Mouse (Mus musculus): ENCODE measurements at regions not wholly inside any gene's neighbourhood (a gene's known extent, or its start where the extent isn't known, plus 50 kb on each side); places are given as distances from the start of the nearest gene placed in this dataset.

DNA sequence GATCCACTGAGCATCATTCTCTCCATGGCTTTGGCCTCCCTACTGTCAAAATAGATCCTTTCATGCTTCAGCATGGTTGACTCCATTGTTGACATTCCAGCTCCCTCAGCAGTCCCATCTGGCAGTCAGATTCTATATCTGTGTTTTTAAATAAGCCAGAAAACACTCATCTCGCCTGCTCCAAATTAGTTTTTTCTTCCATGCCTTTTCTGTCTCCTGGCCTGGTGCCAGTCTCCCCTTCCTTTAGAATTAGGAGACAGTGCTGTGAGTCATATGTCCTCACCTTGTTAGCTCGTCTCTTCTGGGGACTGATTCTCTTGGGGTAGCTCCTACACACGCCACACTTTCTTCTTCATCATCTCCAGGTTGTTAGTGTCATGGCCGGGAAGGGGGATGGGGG, 302.2 kb downstream of the Cd83 start:
- DNase-seq, result peak; percentile 22 to 26

DNA sequence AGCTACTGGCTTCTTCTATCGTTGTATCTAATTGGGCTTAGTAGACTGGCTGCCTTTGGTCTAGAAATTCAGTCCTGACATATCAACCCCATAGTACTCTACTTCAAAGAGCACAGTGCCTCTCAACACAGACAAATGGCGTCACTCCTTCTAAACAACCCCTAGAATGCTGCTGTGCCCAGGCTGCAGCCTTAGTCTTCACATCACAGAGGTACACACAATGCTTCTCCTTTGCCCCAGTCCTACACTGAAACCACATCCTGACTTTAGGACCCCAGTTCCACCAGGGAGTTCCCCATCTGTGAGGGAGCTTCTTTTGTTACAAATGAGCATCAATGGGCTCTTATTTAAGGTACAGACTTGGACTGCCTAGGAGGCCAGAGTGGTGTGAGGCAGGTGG, 312.6 kb downstream of the Cd83 start:
- no peak for DNase-seq

DNA sequence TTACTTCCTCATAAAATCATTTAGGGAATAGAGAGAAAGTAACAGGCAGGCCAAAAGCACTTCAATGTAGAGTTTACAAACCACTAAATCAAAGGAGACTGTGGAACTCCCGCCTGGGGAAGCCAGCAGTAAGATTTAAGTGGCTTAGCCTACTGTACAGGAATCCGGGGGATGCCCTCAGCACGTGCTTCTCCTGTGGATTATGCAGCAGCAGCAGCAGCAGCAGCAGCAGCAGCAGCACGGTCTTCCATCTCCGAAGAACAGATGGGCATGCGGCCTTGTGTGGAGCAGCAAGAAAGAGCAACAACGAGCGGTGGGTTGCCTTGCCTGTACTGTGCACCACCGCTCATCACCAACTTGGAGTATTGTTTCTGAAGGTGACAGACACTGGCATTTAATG, 314.9 kb downstream of the Cd83 start:
- DNase-seq, result no peak

GRCm38 (mm10) chr13:44100125-44101067, 315.8 kb downstream of the Cd83 start:
- peak in 1 of 2 experiments; percentile 21 for DNase-seq

DNA sequence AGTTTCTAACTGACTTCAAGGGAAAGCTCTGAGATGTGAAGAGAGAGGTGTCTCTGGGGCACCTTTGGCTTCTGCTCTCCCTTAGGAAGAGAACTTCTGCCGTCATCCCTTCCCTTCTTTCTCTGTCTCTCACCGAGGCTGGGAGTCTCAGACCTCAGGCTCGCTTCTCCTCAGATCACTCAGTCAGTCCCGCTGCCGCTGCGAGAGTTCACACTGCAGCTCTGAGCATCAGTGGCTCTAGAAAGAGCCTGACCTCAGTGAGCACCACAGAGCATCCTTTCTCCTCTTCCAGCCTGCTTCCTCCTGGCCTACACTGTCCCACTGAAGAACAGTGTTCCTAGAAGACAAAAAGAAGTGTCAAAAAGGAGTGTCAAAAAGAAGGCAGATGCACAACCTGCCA, 316.6 kb downstream of the Cd83 start:
- DNase-seq, result peak in 1 of 2 experiments; percentile 16

- DNase-seq, result no peak
Measured at GRCm38 (mm10) chr13:44101806-44102205, 317.2 kb downstream of the Cd83 start.

DNA sequence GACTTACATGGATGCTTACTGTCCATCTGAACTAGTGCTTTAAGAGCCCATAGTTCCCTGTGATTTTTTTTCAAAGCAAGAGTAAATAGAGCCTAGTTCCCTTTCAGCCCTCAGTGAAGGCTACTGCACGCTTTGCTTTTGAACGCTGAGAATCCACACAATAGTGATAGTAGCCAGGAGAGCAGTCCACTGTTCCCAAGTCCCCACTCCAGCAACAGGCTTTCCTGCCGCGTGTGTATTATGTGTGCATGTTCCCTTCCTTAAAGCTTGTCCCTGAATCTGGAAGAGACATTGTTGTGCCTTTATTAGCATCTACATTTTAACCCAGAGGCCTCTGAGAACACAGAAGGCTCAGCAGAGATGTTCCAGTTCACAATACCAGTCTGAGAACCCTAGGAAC, 317.7 kb downstream of the Cd83 start:
- DNase-seq, result no peak

DNA sequence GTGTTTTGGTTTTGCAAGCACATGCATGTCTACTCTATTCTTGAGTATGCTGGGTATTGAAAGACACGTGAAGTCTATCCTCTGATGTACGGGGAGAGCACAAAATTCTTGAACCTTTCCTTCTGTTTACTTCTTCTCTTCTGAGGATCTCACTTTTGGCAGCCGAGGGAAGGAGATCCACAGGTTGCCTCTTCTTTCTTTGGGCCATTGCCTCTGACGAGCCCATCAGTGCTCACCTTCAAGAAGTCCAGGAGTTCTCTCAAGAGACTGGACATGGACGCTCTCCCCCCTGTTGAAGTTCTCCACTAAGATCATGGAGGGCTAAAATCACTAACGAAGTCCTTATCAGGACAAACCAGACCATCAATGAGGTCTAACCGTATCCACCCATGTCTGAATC, 318.8 kb downstream of the Cd83 start:
- DNase-seq, result no peak

- DNase-seq, result no peak
Measured at GRCm38 (mm10) chr13:44105161-44105560, 320.6 kb downstream of the Cd83 start.

DNA sequence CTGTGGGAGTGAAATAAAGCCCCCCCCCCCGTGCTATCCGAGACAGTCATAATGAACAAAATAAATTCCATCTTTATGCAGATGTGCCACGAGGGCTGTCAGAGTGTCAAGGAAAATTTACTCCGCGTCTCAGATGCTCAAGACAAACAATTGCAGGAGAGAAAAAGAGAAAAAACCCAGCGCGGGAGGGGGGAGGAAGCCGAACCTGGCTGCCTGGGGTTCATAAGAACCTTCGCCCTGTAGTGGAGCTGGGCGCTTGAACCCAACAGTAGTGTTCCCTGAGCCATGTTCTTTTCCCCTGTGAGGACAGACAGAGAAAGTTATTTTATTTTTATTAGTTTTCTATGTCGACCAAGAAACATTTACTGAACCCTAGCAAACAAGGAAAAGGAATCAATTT, 324.1 kb downstream of the Cd83 start:
- no peak for DNase-seq

- DNase-seq, result no peak
Measured at GRCm38 (mm10) chr13:44113043-44113442, 328.5 kb downstream of the Cd83 start.

DNA sequence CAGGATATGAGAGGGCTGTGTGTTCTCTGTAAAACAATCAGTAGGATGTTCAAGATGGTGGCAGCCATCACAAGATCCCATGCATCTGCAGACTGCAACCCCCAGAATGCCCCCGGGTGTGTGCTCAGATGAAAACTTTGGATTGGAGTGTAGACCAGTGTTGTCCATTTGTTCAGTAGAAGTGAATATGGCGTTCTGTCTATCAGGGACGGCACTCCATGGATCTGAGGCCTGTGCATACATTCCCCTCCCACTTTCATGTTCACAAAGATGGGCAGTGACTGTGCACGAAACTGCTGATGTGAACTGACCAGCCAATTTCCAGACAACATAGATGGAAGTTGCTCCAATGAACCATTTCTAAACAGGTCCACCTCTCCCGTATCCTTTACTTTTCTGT, 330.3 kb downstream of the Cd83 start:
- no peak for DNase-seq

DNA sequence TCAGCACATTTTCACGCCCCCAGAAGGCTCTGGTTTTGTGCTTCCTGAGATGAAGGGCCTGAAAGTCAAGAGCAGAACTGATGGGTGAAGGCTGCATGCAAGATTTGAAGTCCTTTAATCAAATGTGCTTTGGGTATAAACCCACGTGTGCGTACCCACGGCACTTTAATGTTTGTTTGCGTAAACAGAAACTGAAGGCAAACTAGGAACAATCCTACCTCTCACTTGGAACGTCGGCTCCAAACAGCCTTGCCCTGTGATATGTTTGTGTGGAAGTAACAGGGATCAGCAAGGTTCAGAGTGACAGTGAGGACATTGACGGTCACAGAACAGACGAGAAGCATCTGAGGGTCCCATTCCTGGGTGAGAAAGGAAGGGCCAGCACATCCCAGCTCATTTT, 333.3 kb downstream of the Cd83 start:
- no peak for DNase-seq

GRCm38 (mm10) chr13:44118846-44119245, 334.3 kb downstream of the Cd83 start:
- DNase-seq, result no peak

DNA sequence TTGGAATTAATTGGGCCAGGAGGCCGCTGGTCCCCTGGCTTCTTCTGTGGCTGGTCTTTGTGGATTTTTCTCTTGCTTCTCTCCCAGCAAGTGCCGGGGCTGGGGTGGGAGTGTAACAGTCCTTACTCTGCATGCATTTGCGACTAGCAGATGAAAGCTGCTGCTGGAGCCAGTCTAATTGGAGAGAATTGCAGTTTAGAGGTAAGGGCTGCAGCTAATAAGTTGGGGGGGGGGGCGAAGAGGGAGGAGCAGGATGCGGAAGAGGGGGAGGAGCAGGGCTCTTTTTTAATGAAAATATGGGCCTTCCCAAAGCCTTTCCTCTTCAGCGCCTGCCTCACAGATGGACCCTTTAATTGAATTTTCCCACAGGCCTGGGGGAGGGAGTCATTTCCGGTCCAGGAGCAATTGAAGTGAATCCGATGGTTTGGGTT, 336.7 kb downstream of the Cd83 start:
- no peak for DNase-seq

DNA sequence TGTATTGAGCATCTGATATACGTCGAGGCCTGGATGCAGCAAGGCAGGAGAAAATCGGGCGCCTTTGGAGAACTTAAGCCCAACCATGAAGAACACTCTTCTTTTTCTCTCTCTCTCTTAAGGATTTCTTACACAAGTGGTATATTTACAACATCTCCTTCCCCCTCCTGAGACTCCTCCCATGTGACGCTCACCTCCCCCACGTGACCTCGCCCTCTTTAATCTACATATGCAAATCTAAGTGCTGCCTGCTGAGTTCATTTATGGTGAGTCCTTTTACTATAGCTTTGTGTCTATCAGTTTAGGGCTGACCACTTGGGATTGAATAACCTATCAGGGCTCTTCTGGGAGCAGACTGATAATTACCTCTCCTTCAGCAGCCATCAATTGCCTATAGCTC, 337.4 kb downstream of the Cd83 start:
- no peak for DNase-seq

DNA sequence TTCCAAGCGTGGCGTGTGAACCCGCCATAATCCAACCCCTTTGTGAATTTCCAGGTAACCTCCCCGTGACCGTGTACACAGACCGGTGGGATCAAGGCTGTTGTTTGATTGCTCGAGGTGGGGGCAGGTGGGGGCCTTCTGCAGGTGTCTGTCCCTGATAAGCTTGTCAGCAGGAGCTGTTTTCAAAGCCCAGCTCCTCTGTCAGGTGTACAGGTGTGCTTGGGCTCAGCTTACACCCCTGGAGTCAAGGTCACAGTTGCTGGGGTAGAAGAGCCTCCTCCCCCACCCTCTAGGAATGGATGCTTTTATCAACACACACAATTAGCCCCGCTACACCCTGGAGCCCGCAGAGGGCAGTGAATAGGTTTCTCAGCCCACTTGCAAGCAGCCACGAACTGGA, 341.6 kb downstream of the Cd83 start:
- DNase-seq, result no peak

- no peak for DNase-seq
Measured at GRCm38 (mm10) chr13:44128506-44129274, 344.1 kb downstream of the Cd83 start.

- no peak for DNase-seq
Measured at GRCm38 (mm10) chr13:44131916-44132315, 347.3 kb downstream of the Cd83 start.

GRCm38 (mm10) chr13:44132510-44132909, 347.9 kb downstream of the Cd83 start:
- no peak for DNase-seq

DNA sequence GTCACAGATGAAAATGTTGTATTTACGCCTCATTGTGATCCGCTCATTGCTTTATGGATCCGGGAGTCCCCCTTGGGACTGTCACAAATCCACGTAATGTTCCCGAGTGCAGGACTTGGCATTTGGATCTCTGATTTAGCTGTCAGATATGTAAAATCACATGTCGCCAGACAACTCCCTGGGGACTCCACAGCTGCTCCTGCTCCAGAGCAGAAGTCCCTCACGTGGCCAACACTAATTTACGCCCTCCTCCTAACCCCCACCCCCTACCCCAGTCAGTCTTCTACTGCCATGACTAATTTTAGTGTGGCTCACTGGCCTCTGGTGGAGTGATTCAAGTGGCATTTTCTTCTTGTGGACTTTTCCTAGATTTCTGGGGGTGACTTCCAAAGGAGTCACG, 348.9 kb downstream of the Cd83 start:
- DNase-seq, result no peak

- DNase-seq, result no peak
Measured at GRCm38 (mm10) chr13:44141181-44141580, 356.6 kb downstream of the Cd83 start.

- no peak for DNase-seq
Measured at GRCm38 (mm10) chr13:44145441-44145840, 360.9 kb downstream of the Cd83 start.

GRCm38 (mm10) chr13:44147841-44148240, 363.3 kb downstream of the Cd83 start:
- DNase-seq, result no peak
